Mouse (Mus musculus): ENCODE measurements around the gene Cep295nl.

- TF ChIP-seq POLR2A (IDR thresholded peaks at IDR 0.05; ENCODE audit: borderline replicate concordance, control insufficient read depth, low read depth, low read length) (no peak), CTCF (IDR thresholded peaks at IDR 0.05; ENCODE audit: control insufficient read depth, insufficient read depth, low read length) (no peak)
Measured at GRCm38 (mm10) chr11:118312132-118312723, 30.1 kb downstream of the Cep295nl start.

Data from bone marrow, adult 2 months (tissue).